Mouse (Mus musculus): ENCODE data around the gene Rbms1.

- TF ChIP-seq GATA1 (IDR thresholded peaks at IDR 0.05; ENCODE audit: low read length) (no peak), TAL1 (IDR thresholded peaks at IDR 0.05; ENCODE audit: low read length) (no peak)
These were observed 54.9 kb downstream of the Rbms1 start for GRCm38 (mm10) chr2:60908116-60908515.

Measured in erythroblast, embryonic 14.5 days (primary cell).